Comparison of ENCODE assay signal across 18 mouse cellular contexts in the genomic region with DNA sequence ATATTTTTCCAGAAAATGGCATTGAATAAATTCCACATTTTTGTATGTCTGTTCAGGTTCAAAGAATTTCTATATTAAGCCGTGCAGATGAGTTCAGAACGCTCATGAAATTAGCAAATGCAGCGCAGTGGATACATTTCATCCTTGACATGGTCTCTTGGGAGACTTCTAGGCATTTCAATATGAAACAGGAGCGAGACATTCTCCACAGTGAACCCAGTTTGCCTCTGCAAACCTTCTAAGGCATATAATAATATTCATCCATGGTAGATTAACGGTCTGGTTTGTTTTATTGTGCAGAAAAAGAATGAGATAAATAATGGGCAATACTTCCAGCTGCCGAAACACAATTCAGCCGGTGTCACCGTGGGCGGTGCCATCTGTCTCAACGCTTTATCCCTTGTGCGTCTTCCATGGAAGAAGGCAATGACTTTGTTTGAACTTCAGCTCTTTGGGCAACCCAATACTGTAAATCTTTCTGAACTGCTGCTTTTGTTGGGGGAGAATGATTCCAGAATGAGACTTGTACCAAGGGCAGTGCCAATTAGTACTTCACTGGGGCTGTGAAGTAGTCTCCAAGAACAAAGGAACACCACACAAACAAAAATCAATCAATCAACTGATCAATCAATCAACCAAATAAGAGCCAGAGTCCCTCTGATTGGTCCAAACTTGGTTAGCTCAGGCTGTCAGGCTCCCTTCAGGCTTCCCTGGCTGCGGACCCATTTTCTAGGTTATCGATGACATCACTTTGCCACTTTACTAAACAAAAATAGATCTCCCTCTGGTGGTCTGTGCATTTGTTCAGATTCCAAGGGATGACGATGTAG.
DNase-seq lines count a peak whose midpoint lies in the region; ATAC-seq and TF ChIP-seq lines count a peak whose summit lies in the region.
"Had no signal": no experiment of that assay in that cellular context is flagged by ENCODE, and none has a peak within 500 bp of the region (broad histone marks: within the 10 kb centered on the region; RNA-seq: fewer than 3 reads in every experiment).

No protein-coding gene starts in this region.

- ATAC-seq in hindbrain, embryonic 14.5 days (ENCODE audit: low FRiP score) = no peak
- peak; percentile 64 for ATAC-seq in neural tube, embryonic 13.5 days (ENCODE audit: low read depth)
- ATAC-seq in frontal cortex, adult (ENCODE audit: low TSS enrichment) = no peak
- ATAC-seq: forebrain, embryonic 14.5 days; inflammation-experienced regulatory T-cells, adult 6 months had no signal

- DNase-seq in layer of hippocampus, adult 2 months (ENCODE audit: low spot score in 2 of 2) = peak in 1 of 2 experiments; percentile 22
- DNase-seq in layer of hippocampus, adult 9-10 months (ENCODE audit: low spot score) = no peak
- peak; percentile 53 for DNase-seq in embryo, embryonic 11 days
- DNase-seq in hindbrain, embryonic 14.5 days (ENCODE audit: low spot score) = peak; percentile 56
- DNase-seq in kidney, postnatal 4 days = no peak
- DNase-seq: adrenal gland, postnatal 10 days; cerebellum, adult 18-20 months; heart, postnatal 10 days; kidney, adult 8-10 months; kidney, postnatal 25 days; liver, embryonic 13.5 days; thymus, postnatal 4 days had no signal

- no peak for TF ChIP-seq CTCF in layer of hippocampus, adult 2 months (conservative IDR thresholded peaks at IDR 0.05)

- H3K4me2 ChIP-seq in hindbrain, embryonic 14.5 days (replicated peaks) = peak overlapping the region; percentile 23
- 0 out of 2 replicates have a peak overlapping the region, but pooled peaks have one; percentile 4 for H3K4me2 ChIP-seq in neural tube, embryonic 13.5 days
- H3K4me2 ChIP-seq: liver, embryonic 13.5 days had no signal

- 27% methylated on average over 14 of the region's 14 CpGs for WGBS in hindbrain, embryonic 14.5 days
- 21% methylated on average over 14 of the region's 14 CpGs for WGBS in neural tube, embryonic 13.5 days

- H3K9ac ChIP-seq in hindbrain, embryonic 14.5 days = no peak overlapping the region
- H3K9ac ChIP-seq in neural tube, embryonic 13.5 days = no peak overlapping the region
- H3K9ac ChIP-seq: liver, embryonic 13.5 days had no signal

- no peaks in the 10 kb centered on the region for H3K9me3 ChIP-seq in hindbrain, embryonic 14.5 days (ENCODE audit: control insufficient read depth, low read length)
- no peaks in the 10 kb centered on the region for H3K9me3 ChIP-seq in neural tube, embryonic 13.5 days
- H3K9me3 ChIP-seq: heart, embryonic 10.5 days; liver, embryonic 13.5 days had no signal

- H3K27me3 ChIP-seq in hindbrain, embryonic 14.5 days (ENCODE audit: control insufficient read depth, insufficient read depth, low read length) = no peaks in the 10 kb centered on the region
- no peaks in the 10 kb centered on the region for H3K27me3 ChIP-seq in neural tube, embryonic 13.5 days
- H3K27me3 ChIP-seq: liver, embryonic 13.5 days had no signal

- H3K27ac ChIP-seq in layer of hippocampus, adult 2 months = peak overlapping the region; percentile 20; the same call in 1 of the 2 replicates
- peak overlapping the region; percentile 32 for H3K27ac ChIP-seq in hindbrain, embryonic 14.5 days
- H3K27ac ChIP-seq in neural tube, embryonic 13.5 days (replicated peaks) = peak overlapping the region; percentile 63
- H3K27ac ChIP-seq: heart, embryonic 10.5 days; left cerebral cortex, adult 2 months; liver, embryonic 13.5 days had no signal

- H3K4me1 ChIP-seq in hindbrain, embryonic 14.5 days (replicated peaks; ENCODE audit: control insufficient read depth, insufficient read depth, low read length) = peaks cover 13% of the 10 kb centered on the region
- peaks cover 20% of the 10 kb centered on the region for H3K4me1 ChIP-seq in neural tube, embryonic 13.5 days (replicated peaks)
- H3K4me1 ChIP-seq: heart, embryonic 10.5 days; liver, embryonic 13.5 days had no signal

- H3K36me3 ChIP-seq in hindbrain, embryonic 14.5 days (replicated peaks; ENCODE audit: control insufficient read depth, insufficient read depth) = no peaks in the 10 kb centered on the region
- no peaks in the 10 kb centered on the region for H3K36me3 ChIP-seq in neural tube, embryonic 13.5 days
- H3K36me3 ChIP-seq: heart, embryonic 10.5 days; liver, embryonic 13.5 days had no signal

- no peak overlapping the region for H3K4me3 ChIP-seq in layer of hippocampus, adult 2 months
- no peak overlapping the region for H3K4me3 ChIP-seq in hindbrain, embryonic 14.5 days (replicated peaks; ENCODE audit: low read length)
- H3K4me3 ChIP-seq in neural tube, embryonic 13.5 days = no peak overlapping the region
- H3K4me3 ChIP-seq: heart, embryonic 10.5 days; left cerebral cortex, adult 2 months; liver, embryonic 13.5 days had no signal

Comparison
In these comparisons a context has a peak if more than half of its experiments do, and no peak if none do; other contexts are left out.
1. DNase-seq: peak in embryo, embryonic 11 days (single experiment) and hindbrain, embryonic 14.5 days (single experiment); none in layer of hippocampus, adult 9-10 months (single experiment) and kidney, postnatal 4 days (0 of 2).
2. Peak in every context shown above with its lines, with median percentiles within 50 percentile points of each other: H3K27ac ChIP-seq.